Mouse (Mus musculus): ENCODE results near the gene Sh3bp1.
A peak's percentile ranks its signal among the peaks of the same experiment; 100 is the strongest.

Sh3bp1 gene

DNA sequence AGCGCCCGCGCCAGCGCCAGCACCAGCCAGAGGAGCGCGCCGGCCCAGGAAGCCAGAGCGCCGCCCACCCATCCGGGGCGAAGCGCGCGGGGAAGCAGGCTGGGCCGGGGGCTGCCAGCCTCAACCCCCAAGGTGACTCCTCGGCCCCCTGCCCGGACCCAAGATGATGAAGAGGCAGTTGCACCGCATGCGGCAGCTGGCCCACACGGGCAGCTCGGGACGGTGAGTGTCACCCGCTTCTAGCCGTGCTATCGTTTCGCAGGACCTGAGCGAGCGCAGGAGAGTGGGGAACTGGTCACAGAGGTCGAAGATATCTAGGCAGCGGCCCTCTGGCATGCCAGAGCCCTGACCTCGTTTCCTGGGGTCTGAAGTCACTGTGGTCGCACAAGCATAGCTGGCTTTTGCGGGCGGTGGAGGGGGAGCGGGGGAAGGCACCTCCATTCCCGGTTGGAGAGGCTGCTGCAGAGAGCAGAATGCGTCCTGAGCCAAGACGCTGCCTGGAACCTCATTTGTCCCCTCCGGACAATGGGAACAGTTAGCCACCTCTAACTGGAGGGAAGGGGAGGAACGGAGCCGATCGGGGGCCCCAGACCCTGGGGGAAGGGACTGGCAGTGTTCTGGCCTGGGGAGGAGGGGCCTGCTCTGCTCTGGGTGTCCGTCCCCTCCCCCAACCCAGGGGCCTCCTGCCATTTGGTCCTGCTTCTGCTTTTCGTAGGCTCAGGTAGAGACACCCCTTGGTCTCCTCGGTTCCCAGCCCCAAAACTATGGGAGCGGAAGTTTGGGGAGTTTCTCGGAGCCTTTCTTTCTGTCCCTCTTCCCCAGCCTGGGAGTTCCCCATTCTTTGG lies at the start of gene Sh3bp1:
Gene Sh3bp1 (plus strand): TSS at position 29 of the 845 bp plus-strand sequence.
- DNase-seq (ENCODE audit: extremely low read depth, low read depth): no peak

DNA sequence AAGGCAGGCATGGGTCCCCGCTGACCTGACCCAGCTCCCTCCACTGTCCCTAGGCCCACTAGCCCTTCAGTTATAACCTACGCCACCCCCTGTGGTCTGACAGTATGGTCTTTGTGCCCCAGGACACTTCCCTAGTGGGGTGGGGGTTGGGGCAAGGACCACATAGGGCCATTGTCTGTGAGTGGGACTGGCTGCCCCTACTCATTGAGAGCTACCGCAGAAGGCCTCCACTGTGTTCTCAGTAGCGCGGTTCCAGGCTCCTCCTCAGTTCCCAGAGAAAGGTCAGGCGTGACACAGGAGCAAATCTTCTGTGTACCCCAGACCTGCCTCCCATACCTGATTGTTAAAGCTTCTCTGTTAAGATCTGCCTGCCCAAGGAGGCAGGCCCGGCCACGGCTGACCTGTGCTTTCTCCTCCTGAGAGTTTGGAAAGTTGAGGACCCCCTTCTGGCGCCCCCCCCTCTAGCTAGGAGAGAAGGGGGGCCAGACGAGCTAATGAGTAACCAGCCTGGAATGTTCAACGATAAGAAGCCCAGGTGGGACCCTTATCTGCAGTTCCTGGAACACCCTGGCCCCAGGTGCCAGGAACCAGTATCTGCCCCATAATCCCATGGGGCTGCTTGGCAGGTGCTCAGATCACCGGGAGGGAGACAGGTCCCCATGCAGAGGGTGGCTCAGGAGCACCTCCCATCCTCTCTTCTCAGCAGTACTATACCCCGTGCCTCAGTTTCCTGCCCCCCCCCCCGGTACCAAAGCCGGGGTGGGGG lies 49.3 kb upstream of the Sh3bp1 start:
- no peak for DNase-seq (ENCODE audit: extremely low read depth, low read depth)

- DNase-seq (ENCODE audit: extremely low read depth, low read depth): no peak
Measured at GRCm38 (mm10) chr15:78850944-78851343, 48.6 kb upstream of the Sh3bp1 start.

DNA sequence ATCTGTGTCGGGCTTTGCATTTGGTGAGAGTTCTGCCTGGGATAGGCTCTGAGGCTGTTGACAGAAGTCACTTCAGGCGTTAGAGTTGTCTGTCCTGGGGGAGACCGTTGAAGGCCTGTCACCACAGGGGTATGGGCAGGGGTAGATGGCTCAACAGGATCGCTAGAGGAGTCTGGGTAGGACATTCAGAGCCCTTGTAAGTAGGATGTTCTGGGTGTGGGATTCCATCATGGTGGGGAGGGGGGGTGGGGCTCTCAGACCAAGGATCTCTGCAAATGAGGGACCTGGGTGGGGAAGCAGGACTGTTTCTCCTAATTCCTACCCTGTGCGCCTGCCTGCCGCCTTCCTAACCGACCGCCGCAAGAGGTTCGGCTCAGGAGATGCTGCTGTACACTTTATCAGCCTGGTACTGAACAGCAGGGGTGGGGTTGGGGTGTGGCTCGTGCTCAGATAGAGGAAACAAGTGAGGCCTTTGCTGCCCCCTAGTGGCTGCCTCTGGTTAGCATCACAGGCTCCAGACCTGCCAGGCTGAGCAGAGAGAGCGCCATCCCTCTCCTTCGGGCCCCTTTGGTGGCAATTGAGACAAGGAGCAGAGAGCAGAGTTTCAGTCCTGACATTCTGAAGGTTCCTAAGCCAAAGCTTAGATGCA lies 47.9 kb upstream of the Sh3bp1 start:
- DNase-seq (ENCODE audit: extremely low read depth, low read depth): peak; percentile 86

DNA sequence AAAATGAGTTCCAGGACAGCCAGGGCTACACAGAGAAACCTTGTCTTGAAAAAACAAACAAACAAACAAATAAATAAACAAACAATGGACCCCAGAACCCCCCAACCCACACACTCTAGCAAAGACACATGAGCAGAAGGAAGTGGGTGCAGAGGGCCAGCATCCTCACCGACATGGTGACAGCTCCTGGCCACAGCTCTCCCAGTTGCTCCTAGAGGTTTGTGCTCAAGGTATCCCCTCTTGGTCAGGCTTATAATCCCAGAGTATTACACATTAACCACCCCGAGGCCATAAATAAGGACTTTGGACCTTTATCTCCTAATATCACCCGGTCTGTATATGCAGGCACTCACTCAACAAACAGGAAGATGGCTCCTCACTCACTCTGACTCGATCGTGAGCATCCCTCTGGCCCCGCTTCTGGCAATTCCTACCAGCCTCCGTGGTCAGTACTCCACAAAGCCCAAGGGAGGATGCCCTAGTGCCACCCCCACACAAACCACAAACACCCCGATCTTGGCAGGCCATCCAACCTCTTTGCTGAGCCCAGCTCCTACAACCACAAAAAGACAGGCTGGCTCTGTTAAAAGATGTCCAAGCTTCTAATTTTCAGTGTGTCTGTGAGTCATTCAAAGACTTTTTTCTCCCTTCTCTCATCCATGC lies 44.1 kb upstream of the Sh3bp1 start, which contains the start of gene Lgals2:
Gene Lgals2 (minus strand): TSS at position 227 of the 663 bp plus-strand sequence.
- no peak for DNase-seq (ENCODE audit: extremely low read depth, low read depth)

- no peak for DNase-seq (ENCODE audit: extremely low read depth, low read depth)
Measured at GRCm38 (mm10) chr15:78857009-78857408, 42.6 kb upstream of the Sh3bp1 start.

GRCm38 (mm10) chr15:78859311-78859710 lies 40.3 kb upstream of the Sh3bp1 start:
- no peak for DNase-seq (ENCODE audit: extremely low read depth, low read depth)

DNA sequence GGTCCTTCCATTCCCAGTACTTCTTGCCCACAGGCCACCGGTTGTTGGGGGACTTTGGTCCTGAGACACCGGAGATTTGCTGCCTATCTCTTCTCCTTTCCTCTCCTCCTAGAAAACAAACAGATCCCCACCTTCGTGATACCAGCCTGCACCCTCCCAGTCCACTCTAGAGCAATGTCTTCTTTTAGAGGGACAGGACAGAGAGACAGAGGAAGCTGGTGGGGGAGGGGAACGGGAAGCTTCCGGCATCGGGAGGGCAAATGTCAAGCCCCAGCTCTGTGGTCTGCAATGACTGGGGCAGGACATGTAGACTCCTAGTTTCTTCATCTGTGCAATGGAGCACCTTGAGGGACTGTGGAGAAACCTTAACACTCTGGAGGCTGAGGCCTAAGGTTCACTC lies 39.9 kb upstream of the Sh3bp1 start:
- no peak for DNase-seq (ENCODE audit: extremely low read depth, low read depth)

- DNase-seq (ENCODE audit: extremely low read depth, low read depth): no peak
Measured at GRCm38 (mm10) chr15:78862280-78862679, 37.3 kb upstream of the Sh3bp1 start.

DNA sequence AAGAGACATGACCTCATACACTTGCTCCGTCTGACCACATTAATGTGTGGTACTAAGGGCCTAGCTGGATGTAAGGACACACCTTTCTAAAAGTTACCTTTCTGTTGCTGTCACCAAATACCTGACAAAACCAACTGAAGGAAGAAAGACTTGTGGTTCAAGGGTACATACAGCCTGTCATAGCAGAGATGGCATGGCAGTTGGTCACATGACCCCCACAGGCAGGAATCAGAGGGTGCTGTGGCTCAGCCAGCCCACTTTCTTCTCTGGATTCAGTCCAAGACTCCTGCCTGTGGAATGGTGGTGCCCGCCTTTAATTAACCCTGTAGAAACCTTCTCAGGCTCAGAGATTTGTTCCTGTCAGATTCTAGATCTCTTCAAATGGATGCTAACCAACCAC lies 36.4 kb upstream of the Sh3bp1 start:
- DNase-seq (ENCODE audit: extremely low read depth, low read depth): no peak

DNA sequence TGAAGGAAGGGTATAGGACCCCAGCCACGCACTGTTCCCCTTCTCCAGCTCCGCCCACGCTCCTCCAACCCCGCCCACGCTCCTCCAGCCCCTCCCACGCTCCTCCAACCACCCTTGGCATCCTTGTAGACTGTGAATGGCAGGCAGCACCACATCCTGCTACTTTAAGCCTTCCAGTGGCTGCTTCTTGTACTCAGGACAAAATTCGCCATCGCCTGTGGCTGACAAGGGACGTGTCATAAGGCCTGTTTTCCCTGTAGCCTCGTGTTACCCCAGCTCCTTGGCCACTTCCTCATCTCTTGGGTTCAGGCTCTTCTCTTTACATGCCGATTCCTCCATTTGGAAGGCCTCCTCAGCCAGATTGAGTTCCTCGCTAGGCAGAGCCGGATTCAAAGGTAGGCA lies 35.7 kb upstream of the Sh3bp1 start:
- no peak for DNase-seq (ENCODE audit: extremely low read depth, low read depth)

- no peak for DNase-seq (ENCODE audit: extremely low read depth, low read depth)
Measured at GRCm38 (mm10) chr15:78868398-78868797, 31.2 kb upstream of the Sh3bp1 start.

DNA sequence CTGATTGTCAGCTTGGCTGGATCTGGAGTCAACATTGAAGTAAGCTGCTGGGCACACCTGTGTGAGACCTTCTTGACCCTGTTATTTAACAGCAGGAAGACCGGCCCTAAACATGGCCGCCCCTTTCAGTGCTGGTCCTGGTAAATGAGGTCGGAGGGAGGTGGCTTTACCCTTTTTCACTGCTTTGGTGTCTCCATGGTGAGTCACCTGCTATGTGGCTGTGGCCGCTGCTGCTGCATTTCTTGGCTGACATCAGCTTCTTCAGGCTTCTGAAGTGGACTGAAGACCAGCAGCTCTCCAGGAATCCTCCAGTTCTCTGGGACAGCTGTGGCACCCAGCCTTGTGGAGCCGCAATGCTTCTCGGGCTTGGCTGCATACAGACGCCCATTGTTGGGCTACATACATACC lies 30.7 kb upstream of the Sh3bp1 start:
- DNase-seq (ENCODE audit: extremely low read depth, low read depth): no peak

DNA sequence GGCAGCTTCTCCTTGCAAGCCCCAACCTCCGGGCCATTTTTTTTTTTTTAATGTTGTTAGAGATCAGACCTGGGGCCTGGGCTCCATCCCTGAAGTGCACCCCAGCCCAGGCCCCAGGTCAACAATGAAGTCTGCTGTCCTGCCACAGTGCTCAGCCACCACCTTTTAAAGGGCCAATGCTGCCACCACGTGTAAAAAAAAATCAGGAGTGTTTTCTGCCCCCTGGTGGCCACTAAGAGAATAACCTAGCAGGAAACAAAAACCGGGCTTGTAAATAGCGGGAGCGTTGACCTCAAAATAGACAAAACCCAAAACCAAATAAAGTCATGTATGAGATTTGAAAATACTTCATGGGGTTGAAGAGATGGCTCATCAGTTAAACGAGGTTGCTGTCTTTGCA lies 29.8 kb upstream of the Sh3bp1 start:
- peak; percentile 46 for DNase-seq (ENCODE audit: extremely low read depth, low read depth)

- DNase-seq (ENCODE audit: extremely low read depth, low read depth): no peak
Measured at GRCm38 (mm10) chr15:78872021-78872608, 27.5 kb upstream of the Sh3bp1 start.

GRCm38 (mm10) chr15:78873803-78874435 lies 25.6 kb upstream of the Sh3bp1 start:
- no peak for DNase-seq (ENCODE audit: extremely low read depth, low read depth)

DNA sequence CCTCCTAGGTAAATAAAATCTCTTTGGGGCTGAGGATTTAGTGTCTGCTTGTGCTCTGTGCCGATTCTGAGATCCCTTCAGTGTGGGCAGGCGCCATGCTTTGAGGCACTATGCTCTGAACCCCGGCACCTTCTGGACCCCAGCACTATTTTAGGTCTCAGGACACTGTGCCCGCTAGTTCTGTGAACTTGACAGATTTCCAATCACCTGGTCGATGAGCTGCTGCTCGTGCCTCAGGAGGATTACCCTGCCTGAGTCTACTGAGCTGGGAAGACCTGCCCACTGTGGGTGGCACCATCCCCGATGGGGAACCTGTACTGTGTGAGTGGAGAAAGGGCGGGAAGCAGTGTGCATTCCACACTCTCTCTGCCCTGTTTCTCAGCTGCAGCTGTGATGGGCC lies 24.6 kb upstream of the Sh3bp1 start:
- DNase-seq (ENCODE audit: extremely low read depth, low read depth): no peak

- DNase-seq (ENCODE audit: extremely low read depth, low read depth): no peak
Measured at GRCm38 (mm10) chr15:78875537-78875936, 24.0 kb upstream of the Sh3bp1 start.

DNA sequence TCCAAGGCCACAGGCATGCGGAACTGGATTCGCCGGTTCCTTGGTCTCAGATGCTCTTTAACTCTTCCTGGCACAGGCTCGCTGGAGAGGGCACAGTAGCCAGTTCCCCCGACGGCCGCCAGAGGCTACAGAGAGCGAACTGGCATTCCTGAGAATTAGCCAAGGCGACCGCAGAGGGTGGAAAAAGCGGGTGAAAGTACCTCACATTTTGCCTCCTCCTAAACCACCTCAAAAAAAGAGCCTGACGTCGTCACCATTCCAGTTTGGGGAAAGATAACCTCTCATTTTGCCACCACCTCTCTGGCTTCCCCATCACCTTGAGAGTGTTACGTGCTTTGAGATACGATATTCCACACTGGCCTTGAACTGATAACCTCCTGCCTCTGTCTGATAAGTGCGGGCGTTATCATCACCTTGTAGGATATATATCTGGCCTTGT lies 23.3 kb upstream of the Sh3bp1 start:
- DNase-seq (ENCODE audit: extremely low read depth, low read depth): no peak

GRCm38 (mm10) chr15:78876991-78877809 lies 22.4 kb upstream of the Sh3bp1 start, which contains the start of gene Gga1:
Gene Gga1 (plus strand): TSS chr15:78877190.
- DNase-seq (ENCODE audit: extremely low read depth, low read depth): peak; percentile 93
